8 mouse cellular contexts compared by ENCODE assay signal in genomic region chr5:112886687-112887491, GRCm38 (mm10). TPM values are rescaled to one million over a fixed set of nuclear protein-coding genes. Genes with fewer than 3 reads are reported as not detected.
DNase-seq lines count a peak whose midpoint lies in the region; ATAC-seq lines count a peak whose summit lies in the region.
"Had no signal": no experiment of that assay in that cellular context is flagged by ENCODE, and none has a peak within 500 bp of the region (broad histone marks: within the 10 kb centered on the region; RNA-seq: fewer than 3 reads in every experiment).

No protein-coding gene starts in this region.

- no peak overlapping the region for H3K4me2 ChIP-seq in heart, embryonic 11.5 days

- H3K27ac ChIP-seq in heart, embryonic 11.5 days (ENCODE audit: low read depth, low read length): peak overlapping the region; percentile 48
- H3K27ac ChIP-seq: macrophage had no signal

- peak; percentile 50 for DNase-seq in right cerebral cortex, adult 18-20 months
- no peak for DNase-seq in right cerebral cortex, postnatal 25 days
- DNase-seq in cerebellum, postnatal 10 days: peak; percentile 86 to 91
- DNase-seq in kidney, postnatal 25 days: peak; percentile 61 to 81
- DNase-seq in telencephalon, adult 2 months (ENCODE audit: low read depth, low spot score): peak; percentile 24
- DNase-seq in yolk sac, embryonic 10.5 days (ENCODE audit: low spot score): no peak

- H3K9me3 ChIP-seq in heart, embryonic 11.5 days (replicated peaks; ENCODE audit: control insufficient read depth, low read length): no peaks in the 10 kb centered on the region

- peak; percentile 37 for ATAC-seq in heart, embryonic 11.5 days (replicated peaks; ENCODE audit: insufficient number of reproducible peaks, low FRiP score, low TSS enrichment)

- H3K4me1 ChIP-seq in heart, embryonic 11.5 days (ENCODE audit: control insufficient read depth, insufficient read depth, low read length): peaks cover 24% of the 10 kb centered on the region

- no peaks in the 10 kb centered on the region; the same call in 1 of the 2 replicates for H3K36me3 ChIP-seq in heart, embryonic 11.5 days (ENCODE audit: control insufficient read depth, insufficient read depth, low read length)

- 0 out of 2 replicates have a peak overlapping the region, but pooled peaks have one; percentile 56 for H3K9ac ChIP-seq in heart, embryonic 11.5 days (ENCODE audit: low read depth, low read length)

- WGBS in heart, embryonic 11.5 days (ENCODE audit: insufficient replicate concordance): 50% methylated on average over 17 of the region's 17 CpGs

- no peak overlapping the region for H3K4me3 ChIP-seq in heart, embryonic 11.5 days (ENCODE audit: low read depth, low read length)

- H3K27me3 ChIP-seq in heart, embryonic 11.5 days (ENCODE audit: control insufficient read depth, insufficient read depth, low read length): no peaks in the 10 kb centered on the region

RNA-seq across cellular contexts. Expression of gene Myo18b, which starts 9.3 kb away (rescaled TPM):
- 22.2 and 26.3 TPM in 2 replicates for polyA plus RNA-seq in heart, embryonic 11.5 days (2014; fragmentation: Nextera tagmentation; extraction: Ambion mirVana)

Comparison
In these comparisons a context has a peak if more than half of its experiments do, and no peak if none do; other contexts are left out.
1. DNase-seq: peak in right cerebral cortex, adult 18-20 months (single experiment), cerebellum, postnatal 10 days (2 of 2), kidney, postnatal 25 days (2 of 2) and telencephalon, adult 2 months (single experiment); none in right cerebral cortex, postnatal 25 days (single experiment) and yolk sac, embryonic 10.5 days (single experiment).